Mouse (Mus musculus) ovary, adult 18-20 months (tissue): ENCODE measurements around the gene Wdr93.
"Not testable (repeated sequence)": the region's sequence is repeated elsewhere in the genome, so short reads cannot be mapped to it uniquely, and the experiment has no call there.

Source experiments
- DNase-seq: peaks from one replicate; pipeline ENCODE4 v3.0.0; 2022; ENCODE audit warnings: low spot score, mixed read lengths

Wdr93 gene

DNA sequence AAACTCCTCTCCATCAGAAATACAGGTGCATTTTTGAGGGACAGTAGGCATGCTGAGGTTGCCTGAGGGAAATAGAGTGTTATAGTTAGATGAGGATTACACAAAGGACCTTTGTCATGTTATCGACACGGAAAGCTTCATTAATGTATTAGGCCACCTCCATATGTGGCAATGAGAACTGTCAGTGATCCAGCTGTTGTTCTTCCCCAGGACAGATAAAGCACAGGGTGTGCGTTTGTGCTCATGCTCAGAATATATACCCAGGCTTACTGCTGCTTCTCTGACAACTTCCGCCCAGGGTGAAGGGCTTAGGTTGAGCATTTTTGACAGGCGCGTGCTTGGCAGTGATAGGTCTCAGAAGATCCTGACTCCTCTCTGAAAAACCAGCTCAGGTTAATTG lies 6.5 kb downstream of the Wdr93 start:
- DNase-seq: no peak

DNA sequence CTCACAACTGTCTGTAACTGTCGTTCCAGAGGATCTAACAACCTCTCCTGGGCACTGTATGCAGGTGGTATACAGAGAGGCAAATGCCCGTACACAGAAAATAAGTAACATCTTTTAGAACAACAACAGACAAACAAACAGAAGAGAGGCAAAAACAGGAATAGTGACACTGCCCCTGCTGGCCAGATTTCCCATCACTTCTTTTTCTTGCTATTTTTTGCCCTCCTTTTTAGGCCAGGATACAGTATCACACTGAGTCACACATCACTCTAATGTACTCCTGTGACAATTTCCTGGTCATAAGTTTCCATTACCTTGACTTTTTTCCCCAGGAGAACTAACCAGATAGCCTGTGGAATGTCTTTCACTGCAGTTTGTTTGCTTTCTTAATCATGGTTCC lies 13.4 kb downstream of the Wdr93 start:
- DNase-seq: no peak

DNA sequence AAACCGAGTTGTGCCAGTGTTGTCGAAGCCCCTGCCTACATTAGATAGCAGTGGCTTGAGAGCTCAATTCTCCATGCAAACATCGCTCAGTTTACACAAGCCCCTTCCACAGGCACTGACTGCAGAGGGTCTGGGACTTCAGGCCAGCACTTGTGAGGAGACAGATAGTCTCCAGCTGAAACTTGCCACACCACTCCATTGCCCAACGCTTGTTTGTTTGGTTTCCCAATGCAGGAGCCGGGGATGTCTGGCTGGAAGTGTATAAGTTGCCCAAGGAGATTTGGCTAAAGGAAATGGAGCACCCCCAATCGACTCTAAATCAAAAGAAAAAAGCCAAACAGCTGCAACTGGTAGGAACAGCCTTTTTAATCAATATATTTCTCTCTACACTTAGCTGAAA lies 15.2 kb downstream of the Wdr93 start:
- no peak for DNase-seq

DNA sequence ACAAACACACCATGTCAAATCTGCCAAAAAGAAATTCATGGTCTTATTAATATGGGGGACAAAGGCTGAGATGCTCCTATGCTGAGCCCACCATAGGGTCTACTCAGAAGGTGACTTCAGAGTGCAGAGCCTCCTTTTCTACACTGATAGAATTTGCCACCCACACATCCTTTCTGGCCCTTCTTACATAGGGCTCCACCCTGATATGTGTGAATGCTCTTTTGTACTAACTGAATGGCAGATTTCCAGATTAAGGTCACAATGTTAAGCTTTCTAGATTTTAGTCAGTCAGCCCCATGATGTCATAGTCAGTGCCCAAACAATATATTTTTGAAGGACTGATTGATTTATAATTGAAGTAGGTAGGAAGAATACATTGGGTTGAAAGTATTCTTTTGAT lies 16.8 kb downstream of the Wdr93 start:
- DNase-seq: no peak

- no peak for DNase-seq
Observed at GRCm38 (mm10) chr7:79761124-79761876, 18.3 kb downstream of the Wdr93 start.

GRCm38 (mm10) chr7:79762106-79762505 lies 19.1 kb downstream of the Wdr93 start:
- no peak for DNase-seq

DNA sequence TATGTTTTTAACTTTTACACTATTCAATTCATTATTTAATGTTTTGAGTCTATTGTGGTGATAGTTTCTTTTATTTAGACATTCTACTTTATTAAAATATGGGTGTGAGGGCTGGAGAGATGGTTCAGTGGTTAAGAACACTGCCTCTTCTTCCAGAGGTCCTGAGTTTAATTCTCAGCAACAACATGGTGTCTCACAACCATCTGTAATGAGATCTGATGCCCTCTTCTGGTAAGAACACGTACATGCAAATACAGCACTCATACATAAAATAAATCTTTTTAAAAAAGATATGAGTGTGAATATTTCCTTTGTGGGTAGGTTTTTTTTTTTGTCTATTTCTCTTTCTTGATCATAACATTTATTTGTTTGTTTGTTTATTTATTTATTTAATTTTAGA lies 23.0 kb downstream of the Wdr93 start:
- DNase-seq: no peak

GRCm38 (mm10) chr7:79769664-79770063 lies 26.7 kb downstream of the Wdr93 start:
- no peak for DNase-seq

DNA sequence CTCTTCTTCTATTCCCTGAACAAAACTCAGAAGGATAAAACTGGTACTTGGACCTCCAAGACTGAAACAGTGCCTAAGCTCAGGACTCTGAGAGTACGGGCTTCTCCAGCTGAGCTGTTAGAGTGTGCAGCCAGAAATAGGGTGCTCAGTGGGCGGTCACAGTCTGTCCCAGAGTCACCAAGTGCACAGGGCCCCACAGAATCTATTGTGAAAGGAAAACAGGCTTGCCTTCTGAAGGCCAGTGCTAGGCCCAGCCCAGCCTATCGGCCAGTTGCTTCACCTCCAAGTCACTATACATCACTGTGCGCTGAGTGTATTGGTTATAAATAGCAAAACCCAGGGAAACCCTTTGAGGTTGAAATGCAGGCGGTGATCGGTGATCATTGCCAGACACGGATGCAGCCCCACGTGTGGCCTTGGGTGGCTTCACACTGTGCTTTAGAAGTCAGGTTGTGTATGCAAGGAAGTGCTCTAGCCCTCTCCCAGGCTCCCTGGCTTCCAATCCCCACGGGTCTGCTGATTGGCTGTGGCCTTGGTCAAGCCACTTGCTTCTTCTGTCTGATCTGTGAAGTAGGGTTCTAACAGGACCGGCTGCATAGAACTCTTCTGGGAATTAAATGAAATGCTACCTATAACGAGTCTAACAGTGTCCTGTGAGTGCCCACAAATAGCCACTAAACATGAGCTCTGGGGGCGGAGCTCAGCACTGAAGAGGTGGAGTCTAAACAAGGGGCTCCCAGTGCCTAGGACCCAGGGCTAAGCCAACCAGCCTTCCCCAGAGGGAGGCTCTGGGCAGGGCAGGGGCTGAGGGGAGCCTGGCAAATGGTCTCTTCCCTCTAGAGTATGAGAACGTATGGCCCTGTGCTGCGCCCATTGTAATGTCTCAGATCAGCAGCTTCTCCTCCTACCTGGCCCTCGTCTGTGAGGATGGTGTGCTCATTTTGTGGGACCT lies 28.9 kb downstream of the Wdr93 start:
- DNase-seq: no peak

- DNase-seq: peak; percentile 66
Observed at GRCm38 (mm10) chr7:79780647-79781626, 38.0 kb downstream of the Wdr93 start.

GRCm38 (mm10) chr7:79781826-79782515 lies 39.0 kb downstream of the Wdr93 start:
- no peak for DNase-seq

- DNase-seq: no peak
Observed at GRCm38 (mm10) chr7:79782516-79782855, 39.5 kb downstream of the Wdr93 start.

DNA sequence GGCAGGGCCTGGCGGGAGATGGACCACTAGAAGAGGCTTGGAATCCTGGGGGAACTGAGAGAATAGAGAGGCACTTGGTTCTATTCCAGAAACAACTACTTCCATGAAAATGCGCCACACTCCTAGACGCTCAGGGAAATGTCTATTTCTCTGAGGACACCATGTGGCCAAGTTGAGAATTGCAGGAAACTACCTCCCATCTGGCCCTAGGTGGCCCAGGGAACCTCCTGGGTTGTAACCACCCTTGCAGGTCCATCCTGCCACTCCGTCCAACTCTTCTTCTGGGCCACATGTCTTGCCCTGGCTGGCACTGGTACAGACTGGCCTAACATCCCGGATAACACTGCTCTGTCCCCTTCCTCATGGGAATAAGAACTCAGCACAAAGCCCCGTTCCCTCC lies 43.3 kb downstream of the Wdr93 start:
- DNase-seq: peak; percentile 24

DNA sequence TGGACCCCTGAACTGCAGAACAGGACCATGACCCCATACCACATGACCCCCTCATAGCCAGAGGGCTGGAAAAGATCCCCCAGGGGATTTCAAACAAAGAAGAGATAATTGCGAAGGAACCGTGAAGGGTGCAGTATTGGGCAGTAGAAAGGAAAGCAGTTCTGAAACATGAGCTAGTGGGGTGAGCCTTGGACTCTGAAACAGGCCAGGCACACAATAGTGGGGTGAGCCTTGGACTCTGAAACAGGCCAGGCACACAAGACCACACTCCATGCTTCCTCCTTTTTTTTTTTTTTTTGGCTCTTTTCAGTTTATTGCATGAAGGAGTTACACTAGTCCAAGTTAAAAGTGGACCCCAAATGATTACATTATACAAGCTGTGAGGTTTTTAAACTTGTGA lies 46.8 kb downstream of the Wdr93 start:
- DNase-seq: not testable (repeated sequence)

- no peak for DNase-seq
Observed at GRCm38 (mm10) chr7:79792635-79793421, 49.9 kb downstream of the Wdr93 start.

GRCm38 (mm10) chr7:79793688-79794087 lies 50.7 kb downstream of the Wdr93 start, which contains the start of gene Mesp1:
TSS of gene Mesp1 (minus strand) at chr7:79793788.
- DNase-seq: no peak

DNA sequence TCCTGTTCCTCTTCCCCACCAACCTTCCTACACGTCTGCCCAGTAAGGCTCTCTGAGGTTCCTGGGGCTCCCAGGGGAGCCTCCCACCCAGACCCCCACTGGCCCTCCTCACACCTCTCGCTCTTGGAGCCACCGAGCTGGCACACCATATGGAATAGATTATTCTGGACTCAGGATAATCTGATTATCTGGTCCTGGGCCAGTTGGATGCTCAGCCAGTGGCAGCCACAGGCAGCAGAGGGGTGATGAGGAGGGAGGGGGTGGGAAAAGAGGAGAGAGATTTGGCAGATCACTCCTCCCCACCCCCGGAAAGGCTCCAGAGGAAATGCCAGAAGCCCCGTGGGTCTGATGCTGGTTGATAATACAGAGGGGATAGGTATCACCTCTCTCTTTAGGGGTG lies 55.6 kb downstream of the Wdr93 start:
- no peak for DNase-seq

DNA sequence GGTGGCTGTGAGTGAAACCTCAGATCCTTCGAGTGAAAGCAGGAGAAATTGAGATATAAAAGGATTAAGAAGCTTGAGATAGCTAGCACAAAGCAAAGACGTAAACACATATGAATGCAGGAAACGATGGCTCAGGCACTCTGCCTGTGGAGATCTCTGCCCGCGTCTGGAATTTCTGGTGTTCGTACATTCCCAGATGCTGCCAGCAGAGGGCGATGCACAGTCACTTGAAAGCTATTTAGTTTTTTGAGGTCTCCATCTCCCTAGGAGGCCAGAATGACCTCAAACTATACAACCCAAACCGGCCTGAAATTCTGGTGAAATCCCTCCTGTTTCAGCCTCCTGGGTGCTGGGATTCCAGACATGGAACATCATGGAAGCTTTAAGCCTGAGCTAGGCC lies 56.1 kb downstream of the Wdr93 start:
- peak; percentile 51 for DNase-seq

GRCm38 (mm10) chr7:79799506-79799905 lies 56.5 kb downstream of the Wdr93 start:
- DNase-seq: no peak

- DNase-seq: no peak
Observed at GRCm38 (mm10) chr7:79800336-79800735, 57.4 kb downstream of the Wdr93 start.

GRCm38 (mm10) chr7:79801391-79801790 lies 58.4 kb downstream of the Wdr93 start:
- no peak for DNase-seq
